Mouse (Mus musculus) neural tube, embryonic 15.5 days (tissue): ENCODE data around the gene Rpl22. TPM values are rescaled to one million over a fixed set of nuclear protein-coding genes. Genes with fewer than 3 reads are reported as not detected.

Source experiments
- ATAC-seq: fragments of 200-750 bp; cut with Nextera tagmentation; 2 replicates; pipeline ENCODE4 v1.8.0; 2017; ENCODE audit warnings: mild to moderate bottlenecking, moderate TSS enrichment, moderate library complexity; ENCODE audit not compliant: low FRiP score
- H3K27ac ChIP-seq: fragments of 300-500 bp; sonication (generic); replicated peaks from 2 replicates; pipeline ENCODE4 v1.5.1; 2015; ENCODE audit warnings: mild to moderate bottlenecking, inconsistent platforms
- H3K27me3 ChIP-seq: fragments of 300-500 bp; sonication (generic); replicated peaks from 2 replicates; pipeline ENCODE4 v1.6.1; 2015; ENCODE audit warnings: inconsistent platforms
- H3K36me3 ChIP-seq: fragments of 300-500 bp; sonication (generic); 2 replicates; pipeline ENCODE4 v1.6.1; 2015; ENCODE audit warnings: inconsistent platforms
- H3K4me1 ChIP-seq: fragments of 300-500 bp; sonication (generic); 2 replicates; pipeline ENCODE4 v1.6.1; 2015; ENCODE audit warnings: inconsistent platforms
- H3K4me2 ChIP-seq: fragments of 300-500 bp; sonication (generic); 2 replicates; pipeline ENCODE4 v1.6.1; 2015; ENCODE audit warnings: inconsistent platforms, mild to moderate bottlenecking, moderate library complexity
- H3K4me3 ChIP-seq: fragments of 300-500 bp; sonication (generic); replicated peaks from 2 replicates; pipeline ENCODE4 v1.5.1; 2015; ENCODE audit warnings: mild to moderate bottlenecking, inconsistent platforms
- H3K9ac ChIP-seq: fragments of 300-500 bp; sonication (generic); replicated peaks from 2 replicates; pipeline ENCODE4 v1.6.1; 2015; ENCODE audit warnings: mild to moderate bottlenecking, inconsistent platforms
- H3K9me3 ChIP-seq: fragments of 300-500 bp; sonication (generic); replicated peaks from 2 replicates; pipeline ENCODE4 v1.6.1; 2016; ENCODE audit warnings: inconsistent platforms
- WGBS: fragments of 180-500 bp; shearing (Covaris S2); methylation state at CpG from one replicate; pipeline ENCODE4 v1.1.7; 2015; ENCODE audit warnings: mixed read lengths; 5-methylcytosine and 5-hydroxymethylcytosine counted together
- polyA plus RNA-seq: library from polyadenylated mRNA; unstranded; fragments of >200 nt; fragmentation: Nextera tagmentation; extraction: Ambion mirVana; gene quantifications from 2 replicates; pipeline ENCODE4 v1.2.1, GENCODE M21; 2015

Rpl22 gene
- polyA plus RNA-seq, 1 experiment from 2014 or later: 148 TPM

DNA sequence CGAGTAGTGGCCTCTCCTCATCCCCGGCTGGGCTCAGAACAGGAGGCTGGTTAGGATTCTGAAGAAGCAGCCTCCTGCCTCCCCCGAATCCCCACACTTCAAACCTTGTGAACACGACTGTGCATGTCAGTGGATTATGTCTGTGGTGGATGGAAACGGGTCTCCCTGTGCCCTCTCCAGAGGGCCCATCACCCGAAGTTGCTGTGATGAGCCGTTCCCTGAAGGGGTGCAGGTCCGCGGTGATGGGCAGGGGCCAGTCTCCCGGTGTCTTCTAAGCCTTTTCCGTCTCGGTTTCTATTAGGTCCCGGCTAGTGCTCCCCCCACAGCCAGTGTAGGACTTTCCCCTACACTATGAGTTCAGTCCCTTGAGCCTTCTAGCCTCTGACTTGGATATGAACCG, 26.7 kb upstream of the Rpl22 start:
- ATAC-seq: no peak
- peak overlapping the region; percentile 84 for H3K4me2 ChIP-seq
- no peak overlapping the region for H3K27ac ChIP-seq
- peaks cover 39% of the 10 kb centered on the region for H3K36me3 ChIP-seq
- 83% methylated on average over 14 of the region's 14 CpGs for WGBS
- peaks cover 21% of the 10 kb centered on the region for H3K27me3 ChIP-seq
- H3K4me1 ChIP-seq: peaks cover 20% of the 10 kb centered on the region
- H3K4me3 ChIP-seq: no peak overlapping the region
- H3K9me3 ChIP-seq: no peaks in the 10 kb centered on the region
- 0 out of 2 replicates have a peak overlapping the region, but pooled peaks have one; percentile 24 for H3K9ac ChIP-seq

DNA sequence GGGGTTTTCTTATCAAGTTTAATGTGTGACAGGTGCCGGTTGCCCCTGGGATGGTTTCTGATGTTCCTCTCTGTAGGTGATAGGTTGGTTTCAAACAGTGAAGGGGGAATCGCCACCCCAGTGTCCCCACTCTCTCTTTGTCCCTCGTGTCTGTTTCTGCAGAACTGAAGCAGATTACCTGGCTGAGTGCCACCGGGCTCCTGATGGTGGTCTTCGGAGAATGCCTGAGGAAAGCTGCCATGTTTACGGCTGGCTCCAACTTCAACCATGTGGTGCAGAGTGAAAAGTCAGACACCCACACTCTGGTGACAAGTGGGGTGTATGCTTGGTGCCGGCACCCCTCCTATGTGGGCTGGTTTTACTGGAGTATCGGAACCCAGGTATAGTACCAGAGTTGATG, 25.2 kb upstream of the Rpl22 start:
- WGBS: 87% methylated on average over 8 of the region's 8 CpGs
- ATAC-seq: no peak
- H3K9me3 ChIP-seq: no peaks in the 10 kb centered on the region
- H3K4me1 ChIP-seq: peaks cover 29% of the 10 kb centered on the region
- no peak overlapping the region for H3K4me2 ChIP-seq
- peaks cover 7% of the 10 kb centered on the region for H3K27me3 ChIP-seq
- no peak overlapping the region for H3K4me3 ChIP-seq
- H3K27ac ChIP-seq: no peak overlapping the region
- H3K9ac ChIP-seq: no peak overlapping the region
- H3K36me3 ChIP-seq: peaks cover 50% of the 10 kb centered on the region

DNA sequence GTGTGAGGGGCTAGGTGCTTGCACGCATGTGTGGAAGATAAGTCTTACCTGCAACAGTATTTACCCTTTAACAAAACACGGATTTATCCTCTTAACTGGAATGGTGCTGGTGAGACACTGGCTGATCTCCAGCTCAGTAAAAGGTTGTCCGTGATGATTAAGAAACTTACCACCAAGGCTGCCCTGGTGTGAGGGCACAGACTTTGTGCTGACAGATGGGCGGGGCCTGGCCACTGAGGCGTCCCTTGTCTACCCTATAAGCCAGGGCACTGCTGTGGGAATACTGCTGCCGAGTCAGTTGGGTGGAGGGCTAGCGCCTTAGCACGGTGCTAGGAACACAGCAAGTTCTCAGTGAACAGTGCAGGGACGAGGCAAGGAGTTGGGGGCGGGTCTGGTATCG, 23.5 kb upstream of the Rpl22 start:
- Histone ChIP-seq H3K9ac (no peak overlapping the region; the same call in 1 of the 2 replicates), H3K4me2 (no peak overlapping the region), H3K4me1 (peaks cover 33% of the 10 kb centered on the region), H3K36me3 (peaks cover 50% of the 10 kb centered on the region), H3K4me3 (no peak overlapping the region), H3K9me3 (no peaks in the 10 kb centered on the region), H3K27ac (no peak overlapping the region), H3K27me3 (no peaks in the 10 kb centered on the region)
- no peak for ATAC-seq
- WGBS: 75% methylated on average over 11 of the region's 11 CpGs

DNA sequence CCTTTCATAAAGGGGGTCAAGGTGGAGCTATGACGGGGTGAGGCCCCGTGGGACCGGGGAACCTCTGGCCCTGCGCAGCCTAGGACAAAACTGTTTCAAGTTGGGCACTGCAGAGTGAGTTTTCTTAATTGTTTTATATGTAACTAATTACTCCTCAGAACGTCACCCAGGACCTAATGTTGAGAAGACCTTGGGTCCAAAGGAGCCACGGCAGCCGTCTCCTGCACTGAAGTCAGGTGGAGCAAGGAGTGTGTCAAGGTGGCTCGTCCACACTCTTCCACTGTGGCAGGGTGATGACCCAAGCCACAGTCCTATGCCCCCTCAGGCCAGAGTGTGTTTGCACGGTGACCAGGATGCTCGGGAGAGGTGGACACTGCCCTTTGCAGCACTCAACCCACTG, 22.4 kb upstream of the Rpl22 start:
- 94% methylated on average over 10 of the region's 10 CpGs for WGBS
- Histone ChIP-seq H3K27ac (no peak overlapping the region), H3K9ac (no peak overlapping the region), H3K4me3 (no peak overlapping the region), H3K9me3 (no peaks in the 10 kb centered on the region), H3K27me3 (no peaks in the 10 kb centered on the region), H3K4me2 (no peak overlapping the region), H3K4me1 (peaks cover 28% of the 10 kb centered on the region), H3K36me3 (peaks cover 56% of the 10 kb centered on the region)
- ATAC-seq: no peak

DNA sequence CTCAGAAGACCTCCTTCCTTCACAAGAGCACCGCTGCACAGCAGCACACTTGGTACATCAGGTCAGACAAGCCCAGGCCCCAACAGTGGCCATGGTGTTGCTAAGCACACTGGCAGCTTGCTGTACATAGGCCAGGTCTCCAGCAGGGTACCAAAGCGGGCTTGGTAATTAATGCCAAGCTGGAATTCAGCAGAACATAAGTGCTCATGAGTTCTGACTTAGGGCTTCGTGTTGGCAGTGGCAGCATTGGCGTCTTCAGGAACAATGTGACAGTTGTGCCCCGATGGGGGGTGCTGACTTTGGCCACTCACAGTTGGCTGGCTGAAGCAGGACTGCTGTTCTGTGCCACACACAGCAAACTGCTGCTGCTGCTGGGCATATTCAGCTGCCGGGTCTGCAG, 20.9 kb upstream of the Rpl22 start:
- Histone ChIP-seq H3K4me3 (no peak overlapping the region), H3K9ac (no peak overlapping the region), H3K9me3 (no peaks in the 10 kb centered on the region), H3K36me3 (peaks cover 55% of the 10 kb centered on the region), H3K27me3 (peaks cover 4% of the 10 kb centered on the region), H3K27ac (no peak overlapping the region), H3K4me1 (peaks cover 19% of the 10 kb centered on the region), H3K4me2 (no peak overlapping the region)
- no peak for ATAC-seq
- 74% methylated on average over 6 of the region's 6 CpGs for WGBS

DNA sequence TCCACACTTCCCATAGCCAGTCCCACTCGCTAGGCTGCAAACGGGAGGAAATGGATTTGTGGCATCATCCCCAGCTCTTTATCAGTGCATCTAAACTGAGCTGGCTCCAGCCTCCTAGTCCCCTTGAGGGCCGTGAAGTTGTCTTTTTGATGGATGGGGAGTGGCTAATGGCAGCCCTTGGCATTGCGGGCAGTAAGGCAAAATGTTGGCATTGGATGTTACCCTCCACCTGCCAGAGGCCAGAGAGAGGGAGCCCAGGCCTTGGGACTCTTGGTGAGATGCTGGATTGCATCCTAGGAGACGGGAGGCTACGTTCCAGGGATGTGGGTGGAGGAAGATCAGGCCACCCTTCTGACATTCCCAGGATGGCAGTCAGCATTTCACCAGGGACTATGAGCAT, 19.6 kb upstream of the Rpl22 start:
- H3K36me3 ChIP-seq: peaks cover 44% of the 10 kb centered on the region

DNA sequence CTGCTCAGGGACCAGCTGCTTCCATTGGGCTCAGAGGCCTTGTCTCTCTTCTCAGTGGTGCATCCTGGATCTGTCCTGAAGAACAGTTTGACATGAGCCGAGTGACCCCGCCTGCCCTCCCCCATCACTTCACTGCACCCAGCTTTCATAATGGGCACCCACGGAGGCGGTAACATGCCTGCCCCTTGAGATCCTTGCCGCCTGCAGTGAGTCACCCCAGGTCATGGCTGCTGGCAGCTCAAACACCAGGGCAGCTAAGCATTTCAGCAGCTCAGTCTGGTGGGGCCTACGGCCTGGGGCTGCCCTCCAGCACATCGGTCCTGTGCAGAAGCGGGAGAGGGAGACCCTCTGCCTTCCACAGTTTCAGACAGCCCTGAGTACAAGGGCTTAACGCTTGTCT, 18.0 kb upstream of the Rpl22 start:
- Histone ChIP-seq H3K27me3 (peaks cover 32% of the 10 kb centered on the region), H3K27ac (no peak overlapping the region), H3K4me1 (peaks cover 26% of the 10 kb centered on the region), H3K4me3 (no peak overlapping the region), H3K9me3 (no peaks in the 10 kb centered on the region), H3K36me3 (peaks cover 31% of the 10 kb centered on the region), H3K9ac (no peak overlapping the region), H3K4me2 (no peak overlapping the region)
- ATAC-seq: no peak
- WGBS: 80% methylated on average over 9 of the region's 9 CpGs

More for the DNA sequence above, 19.6 kb upstream of the Rpl22 start:
- Histone ChIP-seq H3K27me3 (peaks cover 17% of the 10 kb centered on the region), H3K9me3 (no peaks in the 10 kb centered on the region), H3K4me1 (peaks cover 19% of the 10 kb centered on the region), H3K9ac (no peak overlapping the region), H3K27ac (no peak overlapping the region), H3K4me2 (no peak overlapping the region), H3K4me3 (no peak overlapping the region)
- WGBS: 30% methylated on average over 6 of the region's 6 CpGs
- ATAC-seq: no peak

DNA sequence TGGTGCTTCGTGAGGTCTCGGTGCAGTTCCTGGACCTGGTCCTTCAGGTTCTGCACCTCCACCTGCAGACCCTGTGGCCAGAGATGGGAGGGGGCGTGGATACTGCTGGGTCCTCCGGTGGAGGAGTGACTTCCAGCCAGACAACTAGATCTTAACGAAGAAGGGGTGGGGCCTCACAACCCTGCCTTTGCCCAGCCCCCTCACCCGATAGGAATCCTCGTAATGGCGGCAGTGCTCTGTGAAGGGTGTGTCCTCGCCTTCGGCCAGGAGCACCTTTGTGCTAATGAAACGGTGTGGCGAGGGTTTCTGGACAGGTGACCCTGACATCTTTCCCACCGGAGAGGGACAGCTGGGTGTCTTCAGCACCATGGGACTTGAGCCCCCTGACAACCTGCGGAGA, 13.4 kb upstream of the Rpl22 start:
- Histone ChIP-seq H3K9ac (no peak overlapping the region), H3K9me3 (no peaks in the 10 kb centered on the region), H3K27ac (no peak overlapping the region), H3K4me1 (peaks cover 37% of the 10 kb centered on the region), H3K4me3 (peak overlapping the region; percentile 39), H3K4me2 (peak overlapping the region; percentile 64), H3K36me3 (peaks cover 6% of the 10 kb centered on the region; the same call in 1 of the 2 replicates), H3K27me3 (peaks cover 79% of the 10 kb centered on the region)
- 3% methylated on average over 14 of the region's 14 CpGs for WGBS
- no peak for ATAC-seq

DNA sequence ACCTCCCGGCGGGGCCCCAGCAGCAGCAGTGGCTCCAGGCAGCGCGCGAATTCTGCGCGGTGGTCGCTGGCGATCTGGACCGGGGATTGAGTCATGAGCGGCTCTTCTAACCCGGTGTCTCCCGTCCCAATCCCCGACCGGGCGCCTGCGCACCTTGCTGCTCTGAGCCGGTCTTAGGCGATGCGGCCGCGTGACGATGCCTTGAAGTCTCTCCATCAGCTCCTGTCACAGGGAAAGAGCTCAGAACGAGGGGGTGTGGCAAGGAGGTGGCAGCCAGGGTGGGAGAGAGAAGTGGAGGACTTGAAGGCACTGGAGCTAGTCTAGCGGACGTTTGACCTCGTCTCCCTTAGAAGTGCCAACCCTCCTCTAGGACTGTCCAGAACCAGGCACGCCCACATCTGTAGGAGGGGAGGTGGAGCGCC, 12.3 kb upstream of the Rpl22 start:
- under 1% methylated on average over 29 of the region's 29 CpGs for WGBS
- H3K4me3 ChIP-seq: peak overlapping the region; percentile 39
- peak overlapping the region; percentile 44 for H3K9ac ChIP-seq
- H3K36me3 ChIP-seq: no peaks in the 10 kb centered on the region
- H3K27ac ChIP-seq: 0 out of 2 replicates have a peak overlapping the region, but pooled peaks have one; percentile 33
- H3K9me3 ChIP-seq: no peaks in the 10 kb centered on the region
- H3K4me2 ChIP-seq: peak overlapping the region; percentile 64
- ATAC-seq: peak; percentile 55
- peaks cover 89% of the 10 kb centered on the region for H3K27me3 ChIP-seq
- peaks cover 37% of the 10 kb centered on the region for H3K4me1 ChIP-seq

DNA sequence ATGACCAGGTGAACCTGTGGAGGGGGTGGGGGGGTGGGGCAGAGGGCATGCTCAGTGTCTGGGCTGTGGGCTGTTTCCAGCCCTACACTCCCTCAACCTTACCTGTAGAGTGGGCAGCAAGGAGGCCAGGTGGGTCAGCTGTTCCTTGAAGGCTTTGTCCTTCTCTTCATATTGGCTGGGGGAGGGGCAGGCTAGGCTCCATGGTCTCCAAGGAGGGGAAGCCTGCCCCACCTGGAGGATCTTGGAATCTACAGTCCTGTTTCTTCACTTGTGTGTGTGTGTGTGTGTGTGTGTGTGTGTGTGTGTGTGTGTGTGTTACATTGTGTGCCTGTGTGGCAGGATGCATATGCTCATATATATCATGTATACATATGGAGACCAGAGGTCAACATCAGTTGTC, 11.6 kb upstream of the Rpl22 start:
- Histone ChIP-seq H3K27me3 (peaks cover 92% of the 10 kb centered on the region), H3K4me1 (peaks cover 44% of the 10 kb centered on the region), H3K27ac (no peak overlapping the region), H3K9ac (no peak overlapping the region), H3K9me3 (no peaks in the 10 kb centered on the region), H3K4me3 (peak overlapping the region; percentile 39), H3K36me3 (no peaks in the 10 kb centered on the region), H3K4me2 (peak overlapping the region; percentile 64)
- peak; percentile 44 for ATAC-seq

DNA sequence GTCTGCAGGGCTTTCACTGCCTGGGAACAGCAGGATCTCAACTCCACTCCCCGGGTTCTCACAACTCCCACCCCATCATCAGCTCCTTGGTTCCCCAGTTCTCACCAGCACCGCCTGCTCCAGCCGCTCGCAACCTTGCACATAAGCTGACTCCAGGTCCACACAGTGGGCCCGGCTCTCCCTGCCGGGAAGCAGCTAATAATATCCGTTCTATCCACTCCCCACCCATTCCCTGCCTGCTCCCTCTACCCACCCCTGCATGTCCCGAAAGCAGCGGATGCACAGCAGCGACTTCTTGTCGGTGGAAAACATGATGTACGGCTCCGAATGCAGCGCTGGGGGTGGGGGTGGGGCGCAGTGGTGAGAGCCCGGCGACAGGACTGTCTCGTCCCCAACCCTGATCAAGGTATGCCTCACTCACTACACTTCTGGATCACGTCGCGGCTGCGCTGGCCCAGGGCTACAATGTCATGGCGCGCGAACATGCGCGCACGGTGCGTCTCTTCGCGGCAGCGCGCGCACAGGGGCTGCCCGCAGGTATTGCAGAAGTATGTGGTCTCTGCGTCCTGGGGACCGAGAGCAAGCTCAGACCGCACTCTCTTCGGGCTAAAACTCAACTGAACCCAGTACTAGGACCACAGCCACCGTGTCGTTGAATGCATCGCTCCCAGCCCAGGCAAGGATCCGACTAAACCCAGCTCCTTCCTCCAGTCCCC, 9.9 kb upstream of the Rpl22 start:
- ATAC-seq: no peak
- peaks cover 44% of the 10 kb centered on the region for H3K4me1 ChIP-seq
- no peaks in the 10 kb centered on the region for H3K9me3 ChIP-seq
- H3K27ac ChIP-seq: no peak overlapping the region
- peak overlapping the region; percentile 23; the same call in 1 of the 2 replicates for H3K9ac ChIP-seq
- 1% methylated on average over 43 of the region's 43 CpGs for WGBS
- H3K4me2 ChIP-seq: peak overlapping the region; percentile 63
- H3K36me3 ChIP-seq: no peaks in the 10 kb centered on the region
- peaks cover 79% of the 10 kb centered on the region for H3K27me3 ChIP-seq
- H3K4me3 ChIP-seq: peak overlapping the region; percentile 38

DNA sequence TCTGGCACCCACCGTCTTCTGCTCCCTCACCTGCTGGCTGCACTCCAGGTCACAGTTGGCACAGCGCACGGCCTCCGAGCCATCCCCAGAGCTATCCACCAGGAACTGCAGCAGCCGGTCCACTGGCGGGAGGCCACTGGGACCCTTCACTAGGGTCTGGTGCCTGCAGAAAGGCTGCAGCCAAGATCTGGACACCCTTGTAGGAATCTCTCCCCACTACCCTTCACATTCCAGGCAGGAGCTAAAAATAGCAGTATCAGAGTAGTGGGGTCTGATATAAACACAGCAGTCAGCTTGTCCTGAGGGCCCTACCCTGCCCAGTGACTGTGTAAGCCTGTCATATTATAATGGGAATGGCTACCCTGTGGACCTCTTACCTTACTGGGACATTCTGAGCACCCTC, 7.9 kb upstream of the Rpl22 start:
- Histone ChIP-seq H3K9me3 (no peaks in the 10 kb centered on the region), H3K9ac (no peak overlapping the region), H3K36me3 (no peaks in the 10 kb centered on the region), H3K4me2 (no peak overlapping the region), H3K27me3 (peaks cover 59% of the 10 kb centered on the region), H3K4me1 (peaks cover 36% of the 10 kb centered on the region), H3K4me3 (no peak overlapping the region), H3K27ac (no peak overlapping the region)
- WGBS: 74% methylated on average over 6 of the region's 6 CpGs
- no peak for ATAC-seq
